Mouse (Mus musculus): Measurements from ENCODE around the gene Aktip. TPM values are rescaled to one million over a fixed set of nuclear protein-coding genes. Genes with fewer than 3 reads are reported as not detected.

Aktip gene
- total and polyA plus RNA-seq, 2 experiments from 2014 or later = 133 TPM

GRCm38 (mm10) chr8:91149298-91149697 lies 50.5 kb downstream of the Aktip start:
- H3K4me1 ChIP-seq (ENCODE audit: insufficient read depth, low read length) = no peaks in the 10 kb centered on the region
- no peak overlapping the region for H3K4me2 ChIP-seq (ENCODE audit: low read depth, low read length, poor library complexity, severe bottlenecking)
- no peaks in the 10 kb centered on the region for H3K27me3 ChIP-seq (ENCODE audit: insufficient read depth, low read length)
- no peak for TF ChIP-seq CTCF (IDR thresholded peaks at IDR 0.05)
- ATAC-seq (ENCODE audit: low FRiP score) (no peak), DNase-seq (ENCODE audit: low spot score) (no peak)
- no peak overlapping the region for H3K27ac ChIP-seq (ENCODE audit: low read depth, low read length)
- no peaks in the 10 kb centered on the region for H3K9me3 ChIP-seq (ENCODE audit: low read length)
- no peaks in the 10 kb centered on the region for H3K36me3 ChIP-seq (ENCODE audit: insufficient read depth, low read length)
- H3K9ac ChIP-seq (replicated peaks; ENCODE audit: low read length, poor library complexity, severe bottlenecking) = no peak overlapping the region
- WGBS = 67% methylated on average over 3 of the region's 3 CpGs
- H3K4me3 ChIP-seq (ENCODE audit: low read depth, low read length) = no peak overlapping the region

- Histone ChIP-seq H3K4me3 (ENCODE audit: low read depth, low read length) (no peak overlapping the region), H3K27me3 (ENCODE audit: insufficient read depth, low read length) (no peaks in the 10 kb centered on the region), H3K27ac (ENCODE audit: low read depth, low read length) (no peak overlapping the region), H3K4me2 (ENCODE audit: low read depth, low read length, poor library complexity, severe bottlenecking) (no peak overlapping the region), H3K9me3 (ENCODE audit: low read length) (no peaks in the 10 kb centered on the region), H3K36me3 (ENCODE audit: insufficient read depth, low read length) (no peaks in the 10 kb centered on the region), H3K4me1 (ENCODE audit: insufficient read depth, low read length) (no peaks in the 10 kb centered on the region), H3K9ac (replicated peaks; ENCODE audit: low read length, poor library complexity, severe bottlenecking) (no peak overlapping the region)
- WGBS = 83% methylated on average over 15 of the region's 15 CpGs
- DNase-seq (ENCODE audit: low spot score) = peak; percentile 28
- TF ChIP-seq CTCF (IDR thresholded peaks at IDR 0.05) = no peak
- no peak for ATAC-seq (ENCODE audit: low FRiP score)
Observed at GRCm38 (mm10) chr8:91148643-91149178, 51.1 kb downstream of the Aktip start.

- Histone ChIP-seq H3K9me3 (ENCODE audit: low read length) (no peaks in the 10 kb centered on the region), H3K4me2 (ENCODE audit: low read depth, low read length, poor library complexity, severe bottlenecking) (no peak overlapping the region), H3K4me1 (ENCODE audit: insufficient read depth, low read length) (no peaks in the 10 kb centered on the region), H3K36me3 (ENCODE audit: insufficient read depth, low read length) (no peaks in the 10 kb centered on the region), H3K27me3 (ENCODE audit: insufficient read depth, low read length) (no peaks in the 10 kb centered on the region), H3K27ac (ENCODE audit: low read depth, low read length) (no peak overlapping the region), H3K9ac (replicated peaks; ENCODE audit: low read length, poor library complexity, severe bottlenecking) (no peak overlapping the region), H3K4me3 (ENCODE audit: low read depth, low read length) (no peak overlapping the region)
- TF ChIP-seq CTCF (IDR thresholded peaks at IDR 0.05) = peak; percentile 98
- WGBS = 7% methylated on average over 6 of the region's 6 CpGs
- peak; percentile 71 for ATAC-seq (ENCODE audit: low FRiP score)
- DNase-seq (ENCODE audit: low spot score) = peak; percentile 78
Observed at GRCm38 (mm10) chr8:91147715-91148114, 52.1 kb downstream of the Aktip start.

GRCm38 (mm10) chr8:91140828-91141227 lies 58.9 kb downstream of the Aktip start:
- Histone ChIP-seq H3K27me3 (ENCODE audit: insufficient read depth, low read length) (no peaks in the 10 kb centered on the region), H3K4me1 (ENCODE audit: insufficient read depth, low read length) (no peaks in the 10 kb centered on the region), H3K27ac (ENCODE audit: low read depth, low read length) (no peak overlapping the region), H3K4me2 (ENCODE audit: low read depth, low read length, poor library complexity, severe bottlenecking) (no peak overlapping the region), H3K9me3 (ENCODE audit: low read length) (no peaks in the 10 kb centered on the region), H3K36me3 (ENCODE audit: insufficient read depth, low read length) (no peaks in the 10 kb centered on the region), H3K4me3 (ENCODE audit: low read depth, low read length) (no peak overlapping the region), H3K9ac (replicated peaks; ENCODE audit: low read length, poor library complexity, severe bottlenecking) (no peak overlapping the region)
- TF ChIP-seq CTCF (IDR thresholded peaks at IDR 0.05) = no peak
- DNase-seq (ENCODE audit: low spot score) = no peak
- no peak for ATAC-seq (ENCODE audit: low FRiP score)
- 87% methylated on average over 4 of the region's 4 CpGs for WGBS

- H3K4me3 ChIP-seq (ENCODE audit: low read depth, low read length) = no peak overlapping the region
- H3K4me2 ChIP-seq (ENCODE audit: low read depth, low read length, poor library complexity, severe bottlenecking) = no peak overlapping the region
- H3K4me1 ChIP-seq (ENCODE audit: insufficient read depth, low read length) = peaks cover 7% of the 10 kb centered on the region; the same call in 1 of the 2 replicates
- no peak overlapping the region for H3K27ac ChIP-seq (ENCODE audit: low read depth, low read length)
- DNase-seq (ENCODE audit: low spot score) = no peak
- WGBS = 65% methylated on average over 14 of the region's 14 CpGs
- no peaks in the 10 kb centered on the region for H3K27me3 ChIP-seq (ENCODE audit: insufficient read depth, low read length)
- H3K9ac ChIP-seq (replicated peaks; ENCODE audit: low read length, poor library complexity, severe bottlenecking) = no peak overlapping the region
- H3K36me3 ChIP-seq (ENCODE audit: insufficient read depth, low read length) = no peaks in the 10 kb centered on the region
- no peaks in the 10 kb centered on the region for H3K9me3 ChIP-seq (ENCODE audit: low read length)
- ATAC-seq (ENCODE audit: low FRiP score) = no peak
- TF ChIP-seq CTCF (IDR thresholded peaks at IDR 0.05) = no peak
Observed at GRCm38 (mm10) chr8:91135308-91136181, 64.2 kb downstream of the Aktip start.

- no peak for DNase-seq (ENCODE audit: low spot score)
- Histone ChIP-seq H3K27me3 (ENCODE audit: insufficient read depth, low read length) (no peaks in the 10 kb centered on the region), H3K9ac (replicated peaks; ENCODE audit: low read length, poor library complexity, severe bottlenecking) (no peak overlapping the region), H3K36me3 (ENCODE audit: insufficient read depth, low read length) (peaks cover under 1% of the 10 kb centered on the region; the same call in 1 of the 2 replicates), H3K4me3 (ENCODE audit: low read depth, low read length) (peak overlapping the region; percentile 75; the same call in 1 of the 2 replicates), H3K9me3 (ENCODE audit: low read length) (no peaks in the 10 kb centered on the region), H3K27ac (ENCODE audit: low read depth, low read length) (peak overlapping the region; percentile 85), H3K4me1 (ENCODE audit: insufficient read depth, low read length) (peaks cover 7% of the 10 kb centered on the region; the same call in 1 of the 2 replicates), H3K4me2 (ENCODE audit: low read depth, low read length, poor library complexity, severe bottlenecking) (peak overlapping the region; percentile 49)
- 40% methylated on average over 12 of the region's 12 CpGs for WGBS
- ATAC-seq (ENCODE audit: low FRiP score) = no peak
- TF ChIP-seq CTCF (IDR thresholded peaks at IDR 0.05) = no peak
Observed at GRCm38 (mm10) chr8:91134659-91135058, 65.1 kb downstream of the Aktip start.

Data from midbrain, postnatal 0 days (tissue).